Mouse (Mus musculus) CD8-positive naive resting alpha-beta T cell, adult 57 days (primary cell): ENCODE results near the gene Gm20403. TPM values are rescaled to one million over a fixed set of nuclear protein-coding genes. Genes with fewer than 3 reads are reported as not detected.

Source experiments
- total RNA-seq: library from RNA; stranded (reverse); gene quantifications from one replicate; pipeline ENCODE4 v1.2.4, GENCODE M21; 2023

The Gm20403 gene
- total RNA-seq: not detected

GRCm38 (mm10) chr12:54986052-54986717 is at the start of gene Gm20403:
Gene Gm20403, minus strand, starts transcription at chr12:54986529.

GRCm38 (mm10) chr12:55013626-55014398 is 27.5 kb upstream of the Gm20403 start, which contains the start of gene Baz1a:
Gene Baz1a, minus strand, starts transcription at chr12:55014348.

Other genes starting within 250 kb of the Gm20403 start
- 54.7 TPM for gene Snx6, start 190.8 kb downstream of the Gm20403 start, total RNA-seq
- gene Cfl2, start 123.7 kb downstream of the Gm20403 start, total RNA-seq: 26.1 TPM
- gene Baz1a, start 27.8 kb upstream of the Gm20403 start, total RNA-seq: 94.8 TPM
- gene 2700097O09Rik, start 93.6 kb upstream of the Gm20403 start, total RNA-seq: 8.4 TPM
- 63.4 TPM for gene Srp54a, start 93.7 kb upstream of the Gm20403 start, total RNA-seq
- gene Fam177a, start 137.9 kb upstream of the Gm20403 start, total RNA-seq: 12.6 TPM
- gene Srp54b, start 168.6 kb upstream of the Gm20403 start, total RNA-seq: 35.5 TPM
- gene 1700047I17Rik2, start 213.1 kb upstream of the Gm20403 start, total RNA-seq: 6.3 TPM
- 22.5 TPM for gene Srp54c, start 243.6 kb upstream of the Gm20403 start, total RNA-seq